Mouse (Mus musculus): ENCODE measurements at regions not wholly inside any gene's neighbourhood (a gene's known extent, or its start where the extent isn't known, plus 50 kb on each side); places are given as distances from the start of the nearest gene placed in this dataset.

DNA sequence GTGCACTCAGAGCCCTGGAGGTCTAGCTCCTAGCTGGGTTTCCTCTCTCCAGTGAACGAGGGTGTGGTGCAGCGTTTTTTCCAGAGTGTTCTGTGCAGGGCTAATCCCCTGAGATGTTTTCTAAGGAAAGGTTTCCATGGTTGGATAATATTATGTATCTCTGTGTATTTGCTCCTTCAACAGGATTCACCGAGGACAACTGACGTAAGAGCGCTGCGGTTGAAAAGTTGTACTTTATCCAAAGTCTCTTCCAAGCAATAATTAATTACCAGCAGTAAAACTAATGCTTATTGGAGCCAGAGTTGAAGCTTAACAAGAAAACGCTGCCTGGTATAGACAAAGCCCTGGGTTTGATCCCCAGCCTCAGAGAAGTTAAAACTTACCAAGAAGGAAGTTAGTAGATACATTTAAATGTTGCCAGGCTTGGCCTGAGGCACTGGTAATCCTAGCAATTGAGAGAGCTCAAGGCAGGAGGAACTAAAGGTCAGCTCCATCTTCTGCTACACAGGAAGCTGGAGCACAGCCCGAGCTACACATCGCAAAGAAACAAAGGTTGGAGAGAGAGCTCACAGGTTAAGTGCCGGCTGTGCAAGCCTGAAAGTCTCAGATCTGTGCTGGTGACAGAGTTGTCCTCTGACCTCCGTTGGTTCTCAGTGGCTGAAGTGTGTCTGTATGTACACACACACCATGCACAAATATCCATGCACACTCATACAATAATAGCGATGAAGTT, 51.2 kb upstream of the Rap1b start:
- ATAC-seq: no peak

- peak; percentile 50 for ATAC-seq
These were observed 51.9 kb upstream of the Rap1b start for GRCm38 (mm10) chr10:117897766-117898165.

DNA sequence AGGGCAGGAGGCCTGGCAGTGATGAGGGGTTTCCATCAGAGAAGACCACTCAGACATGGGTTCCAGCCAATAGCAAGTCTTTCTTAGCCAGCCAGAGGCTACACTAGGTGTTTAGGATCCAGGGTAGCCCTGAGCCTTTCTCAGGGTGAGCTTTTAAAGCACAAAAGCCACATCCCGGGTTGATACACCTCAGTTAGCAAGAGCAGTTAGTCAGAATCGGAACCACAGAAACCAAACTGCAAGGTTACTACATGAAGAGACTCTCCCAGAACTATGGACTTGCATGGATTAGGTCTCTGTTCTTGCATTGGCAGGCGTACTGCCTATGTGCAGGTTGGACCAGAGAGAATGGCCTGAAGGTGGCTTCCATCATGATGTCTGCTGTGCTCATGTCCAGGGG, 52.6 kb upstream of the Rap1b start:
- peak; percentile 44 for ATAC-seq

DNA sequence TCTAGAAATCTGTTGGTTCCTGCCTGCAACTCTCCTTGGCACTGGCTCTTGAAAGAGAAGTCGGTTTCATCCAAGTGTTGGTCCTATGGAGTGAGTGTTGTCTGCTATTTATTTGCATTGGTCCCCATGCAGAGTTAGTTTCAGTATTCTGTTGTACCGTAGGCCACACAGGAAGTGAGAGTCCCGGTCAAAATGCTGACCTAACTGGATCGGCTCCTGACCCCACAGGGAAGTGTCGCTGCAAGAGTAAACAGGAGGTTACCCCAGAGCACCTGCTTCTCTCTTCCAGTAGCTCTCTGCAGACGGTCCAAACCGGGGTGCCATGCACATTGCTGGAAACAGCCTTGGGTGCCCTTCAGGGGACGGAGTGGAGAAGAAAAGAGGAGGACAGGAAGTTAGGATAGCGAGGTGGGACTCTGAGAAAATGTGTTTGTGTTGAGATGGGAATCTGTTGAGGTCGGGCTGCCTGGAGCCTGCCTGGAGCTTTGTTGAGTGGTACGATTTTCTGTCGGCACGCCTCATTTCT, 53.6 kb upstream of the Rap1b start:
- no peak for ATAC-seq

DNA sequence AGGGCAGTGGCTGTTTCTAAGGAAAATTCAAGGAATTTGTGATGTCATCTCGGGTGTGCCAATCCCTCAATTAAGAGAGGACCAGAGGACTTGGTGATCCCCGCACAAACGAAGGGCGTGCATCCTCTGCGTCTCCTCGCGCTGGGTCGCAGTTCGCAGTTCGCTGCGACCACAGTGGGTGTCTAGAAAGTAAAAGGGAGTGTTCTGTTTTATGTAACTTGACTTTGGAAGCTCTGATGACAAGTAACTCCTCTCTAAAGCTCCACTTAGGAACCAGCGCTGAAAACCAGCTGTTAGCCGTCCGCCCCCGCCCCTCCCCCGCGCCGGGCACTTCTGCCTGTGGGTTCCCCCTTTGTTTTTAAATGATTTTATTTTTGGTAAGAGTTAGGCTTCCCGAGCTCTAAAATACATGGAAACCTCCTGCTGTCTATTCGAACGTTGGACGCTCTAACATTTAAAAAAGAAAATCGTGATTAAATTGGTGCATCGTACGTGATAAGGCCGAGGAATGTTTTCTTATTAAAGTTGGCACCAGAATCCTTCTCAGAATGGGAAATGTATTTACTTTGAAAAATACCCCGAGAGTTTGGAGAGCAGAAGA, 59.9 kb upstream of the Rap1b start:
- ATAC-seq: no peak

DNA sequence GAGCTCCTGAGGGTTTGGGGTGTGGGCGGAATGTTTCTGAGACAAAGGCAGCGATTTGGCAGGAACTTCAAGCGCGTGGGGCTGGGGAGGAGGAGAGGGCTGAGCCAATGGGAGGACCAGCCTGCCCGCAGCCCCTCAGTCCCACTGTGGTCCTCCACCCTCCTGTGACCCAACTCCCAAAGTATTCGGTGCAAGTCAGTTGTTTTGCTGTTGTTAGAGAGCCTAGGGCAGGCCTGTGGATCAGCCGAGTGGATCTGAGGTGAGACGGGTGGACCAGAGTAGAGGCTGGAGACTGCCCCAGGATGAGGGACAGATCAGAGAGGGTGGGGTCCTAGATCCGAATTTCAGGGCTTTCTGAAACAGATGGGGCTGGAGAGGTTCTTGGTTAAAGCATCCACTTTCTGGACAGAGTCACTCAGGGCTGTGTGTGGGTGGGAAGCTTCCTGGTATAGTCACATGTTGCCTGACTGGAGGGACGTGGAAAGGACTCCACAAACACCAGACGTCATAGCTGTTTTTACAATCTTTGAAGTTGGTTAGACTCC, 60.5 kb upstream of the Rap1b start:
- ATAC-seq: peak; percentile 69

GRCm38 (mm10) chr10:117908079-117908675, 62.3 kb upstream of the Rap1b start:
- no peak for ATAC-seq

GRCm38 (mm10) chr10:117909155-117909554, 63.3 kb upstream of the Rap1b start:
- peak; percentile 32 for ATAC-seq

DNA sequence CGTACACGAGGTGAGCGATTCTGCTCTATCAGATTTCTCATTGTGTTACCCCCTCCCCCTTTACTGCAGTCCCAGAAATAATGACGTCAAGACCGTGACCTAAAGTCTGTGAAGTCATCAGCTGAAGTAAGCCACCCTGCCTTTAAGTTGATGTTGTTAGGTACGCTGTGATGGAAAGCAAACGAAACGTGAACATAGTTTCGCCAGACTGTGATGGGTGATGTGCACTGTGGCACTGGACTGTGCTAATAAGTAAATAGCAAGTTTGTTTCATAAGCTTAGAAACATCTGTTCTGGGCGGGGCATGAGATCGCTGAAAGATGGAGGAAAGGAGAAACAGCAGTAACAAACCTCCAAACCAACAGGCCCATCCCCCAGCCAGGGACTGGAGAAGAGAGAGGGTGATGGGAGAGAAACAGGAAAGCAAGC, 64.0 kb upstream of the Rap1b start:
- ATAC-seq: peak; percentile 34

DNA sequence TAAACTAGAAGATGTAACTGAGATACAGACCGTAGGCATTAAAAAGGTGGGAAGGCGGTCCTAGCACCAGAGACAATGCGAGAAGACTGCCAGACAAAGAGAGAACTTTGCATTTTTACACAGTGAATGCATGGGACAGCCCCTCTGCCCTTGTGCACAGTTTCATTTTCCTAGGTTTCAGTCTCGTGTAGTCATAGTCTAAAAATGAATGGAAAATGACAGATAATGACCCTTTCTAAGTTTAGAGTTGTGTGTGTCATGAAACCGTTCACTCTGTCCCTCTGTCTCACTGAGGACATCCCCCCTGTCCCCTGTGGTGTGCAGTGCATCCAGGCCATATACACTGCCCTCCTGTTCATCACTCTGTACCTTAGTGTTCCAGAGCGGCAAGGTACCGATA, 64.6 kb upstream of the Rap1b start:
- peak; percentile 74 for ATAC-seq

DNA sequence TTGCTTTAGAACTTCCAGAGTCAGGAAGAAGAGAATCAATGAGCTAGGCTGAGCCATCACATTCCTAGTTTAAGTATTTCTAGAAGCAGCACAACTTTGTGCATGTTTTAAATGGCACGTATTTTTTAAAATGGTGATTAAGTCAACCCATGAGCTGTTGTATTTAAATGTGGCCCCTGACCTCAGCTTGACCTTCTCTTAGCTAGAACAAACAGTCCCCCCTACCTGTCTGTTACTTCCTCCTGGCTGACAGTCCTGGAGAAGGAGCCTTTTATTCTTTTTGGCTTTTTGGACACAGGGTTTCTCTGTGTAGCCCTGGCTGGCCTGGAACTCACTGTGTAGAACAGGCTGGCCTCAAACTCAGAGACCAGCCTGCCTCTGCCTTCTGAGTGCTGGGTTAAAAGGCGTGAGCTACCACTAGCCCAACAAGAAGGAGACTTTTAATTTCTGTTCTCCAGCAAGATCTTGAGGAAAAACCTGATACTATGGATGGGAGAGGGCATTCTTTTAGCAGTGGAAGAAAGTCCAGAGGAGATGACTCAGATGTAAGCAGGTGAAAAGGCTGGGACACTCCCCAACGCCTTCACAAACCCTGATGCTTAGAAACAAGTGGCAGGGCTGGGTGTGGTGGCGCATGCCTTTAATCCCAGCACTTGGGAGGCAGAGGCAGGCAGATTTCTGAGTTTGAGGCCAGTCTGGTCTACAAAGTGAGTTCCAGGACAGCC, 69.3 kb upstream of the Rap1b start:
- no peak for ATAC-seq

DNA sequence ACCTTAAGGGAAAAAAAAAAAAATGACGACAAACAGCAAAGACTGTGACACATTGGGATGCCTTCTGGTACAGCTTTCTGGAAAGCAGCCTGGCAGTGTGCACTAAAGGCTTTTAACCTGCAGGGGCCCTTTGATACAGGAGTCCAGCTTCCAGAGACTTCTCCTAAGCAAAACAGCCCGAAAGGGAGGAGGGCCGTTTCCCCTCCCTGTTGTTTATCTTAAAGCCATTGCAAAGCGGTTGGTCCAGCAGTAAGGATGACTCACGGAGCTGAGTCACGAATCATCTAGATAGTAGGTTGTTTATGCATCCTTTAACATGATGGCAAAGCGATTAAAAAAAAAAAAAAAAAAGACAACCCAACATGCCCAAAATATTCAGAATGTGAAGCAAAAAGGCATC, 70.4 kb upstream of the Rap1b start:
- ATAC-seq: peak; percentile 21

GRCm38 (mm10) chr10:117917870-117918269, 72.0 kb upstream of the Rap1b start:
- ATAC-seq: peak; percentile 48

DNA sequence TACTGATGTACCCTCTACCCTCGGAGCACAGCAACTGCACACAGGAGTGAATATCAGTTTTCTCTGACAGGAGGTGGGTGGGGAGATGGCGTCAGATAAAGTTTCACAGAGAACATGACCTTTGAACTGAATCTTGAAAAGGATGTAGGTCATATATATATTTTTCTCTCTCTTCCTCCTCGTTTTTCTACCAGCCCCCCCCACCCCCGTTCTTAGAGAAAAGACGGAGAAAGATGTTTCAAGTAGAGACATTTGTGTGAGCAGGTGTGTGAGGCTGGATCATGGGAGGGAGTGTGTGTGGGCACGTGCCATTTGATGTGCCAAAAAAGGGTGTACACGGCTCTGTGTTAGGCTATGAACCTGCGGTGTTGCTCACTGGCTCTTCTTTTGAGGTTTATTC, 72.8 kb upstream of the Rap1b start:
- ATAC-seq: peak; percentile 84

DNA sequence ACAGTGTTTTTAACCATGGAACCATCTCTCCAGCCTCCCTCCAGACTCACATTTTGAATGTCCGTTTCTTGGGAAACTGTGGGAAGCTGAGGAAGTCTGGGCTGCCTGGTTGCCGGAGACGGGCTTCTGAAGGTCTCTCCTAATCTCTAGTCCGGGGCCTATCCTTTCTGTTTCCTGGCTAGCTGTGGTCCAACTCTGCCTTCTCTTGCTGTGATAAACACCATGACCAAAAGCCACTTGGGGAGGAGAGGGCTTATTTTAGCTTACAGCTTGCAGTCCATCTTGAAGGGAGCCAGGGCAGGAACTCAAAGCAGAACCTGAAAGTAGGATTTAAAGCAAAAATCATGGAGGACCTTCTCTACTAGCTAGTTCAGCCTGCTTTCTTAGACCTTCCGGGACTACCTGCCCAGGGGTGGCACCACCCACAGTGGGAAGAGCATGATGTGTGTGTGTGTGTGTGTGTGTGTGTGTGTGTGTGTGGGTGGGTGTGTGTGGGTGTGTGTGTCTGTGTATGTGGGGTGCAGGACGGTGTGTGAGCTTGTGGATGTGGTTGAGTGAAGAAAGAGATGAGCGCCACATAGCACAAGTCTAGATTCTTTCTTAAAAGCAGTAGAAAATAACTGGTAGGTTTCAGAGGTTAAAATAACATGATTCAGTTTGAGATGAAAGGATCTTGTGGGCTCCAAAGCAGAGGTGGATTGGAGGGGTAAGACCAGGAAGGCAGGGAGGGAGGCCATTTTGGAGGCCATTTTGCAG, 73.5 kb upstream of the Rap1b start:
- peak; percentile 6 for ATAC-seq

DNA sequence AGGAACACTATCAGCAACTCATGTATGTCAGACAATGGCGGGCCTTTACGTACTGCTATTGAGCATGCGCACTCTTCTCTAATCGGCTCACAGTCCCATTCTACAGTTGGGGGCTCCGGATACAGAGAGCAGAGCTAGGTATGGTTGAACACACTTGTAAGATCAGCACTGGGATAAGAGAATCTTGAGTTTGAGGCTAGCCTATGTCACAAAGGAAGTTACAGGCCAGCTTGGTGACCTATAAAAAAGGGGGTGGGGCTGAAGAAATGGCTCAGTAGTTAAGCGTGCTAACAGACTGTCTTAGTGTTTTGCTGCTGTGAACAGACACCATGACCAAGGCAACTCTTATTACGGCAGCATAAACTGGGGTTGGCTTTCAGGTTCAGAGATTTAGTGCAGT, 79.4 kb upstream of the Rap1b start:
- ATAC-seq: peak; percentile 22

DNA sequence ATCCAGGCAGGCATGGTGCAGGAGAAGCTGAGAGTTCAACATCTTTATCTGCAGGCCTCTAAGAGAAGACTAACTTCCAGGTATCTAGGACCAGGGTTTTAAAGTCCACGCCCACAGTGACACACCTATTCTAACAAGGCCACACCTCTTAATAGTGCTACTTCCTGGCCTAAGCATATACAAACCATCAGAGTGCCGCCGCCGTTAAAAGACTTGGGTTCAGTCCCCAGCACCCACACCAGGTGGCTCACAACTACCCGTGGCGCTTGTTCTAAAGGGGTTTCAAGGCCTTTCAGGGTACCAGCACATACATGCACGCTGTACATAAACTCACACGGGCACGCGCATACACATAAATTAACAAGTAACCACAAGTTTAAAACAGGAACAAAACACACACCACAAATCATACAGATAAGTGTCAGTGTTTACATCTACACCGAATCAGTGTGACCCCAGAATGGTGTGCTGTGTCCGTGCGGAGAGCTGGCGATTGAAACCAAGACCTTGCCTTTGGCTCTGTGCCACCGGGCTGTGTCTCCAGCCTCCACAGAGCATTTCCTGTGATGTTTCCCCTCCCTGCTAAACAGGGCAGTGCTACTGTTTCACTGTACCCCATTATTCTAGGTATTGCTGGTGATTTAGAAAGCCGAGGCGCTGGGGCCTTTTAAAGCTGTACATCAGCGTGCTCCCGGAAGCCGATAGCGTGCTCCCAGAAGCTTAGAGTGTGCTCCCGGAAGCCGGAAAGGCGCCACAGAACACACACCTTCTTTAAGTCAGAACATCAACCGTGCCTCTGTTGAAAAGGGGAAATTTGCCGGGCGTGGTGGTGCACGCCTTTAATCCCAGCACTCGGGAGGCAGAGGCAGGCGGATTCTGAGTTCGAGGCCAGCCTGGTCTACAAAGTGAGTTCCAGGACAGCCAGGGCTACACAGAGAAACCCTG, 80.0 kb upstream of the Rap1b start:
- peak; percentile 90 for ATAC-seq

GRCm38 (mm10) chr10:117928998-117929397, 83.2 kb upstream of the Rap1b start:
- no peak for ATAC-seq

- ATAC-seq: no peak
These were observed 89.0 kb upstream of the Rap1b start for GRCm38 (mm10) chr10:117934797-117935196.

DNA sequence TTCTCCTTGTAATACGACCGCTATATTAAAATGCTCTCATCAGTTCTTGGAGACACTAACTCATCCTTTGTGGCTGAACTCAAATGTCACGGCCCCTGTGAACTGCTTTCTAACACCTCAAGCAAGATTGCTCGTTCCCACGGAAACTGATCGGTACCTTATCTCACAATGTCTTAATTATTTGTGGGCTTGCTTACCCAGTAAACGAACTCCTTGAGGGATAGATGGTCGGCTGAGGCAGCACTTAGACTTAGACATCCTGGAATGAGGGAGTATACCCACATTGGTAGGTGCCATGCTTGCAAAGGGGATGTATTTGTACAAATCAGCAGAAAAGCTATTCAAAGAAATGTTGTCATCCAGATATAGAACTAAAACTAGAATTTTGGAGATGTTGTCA, 92.9 kb upstream of the Rap1b start:
- peak; percentile 28 for ATAC-seq

Data from CD4-positive, CD25-positive, alpha-beta regulatory T cell, adult 4 months (primary cell).